Mouse (Mus musculus) ovary, postnatal 36 days (tissue): ENCODE measurements around the gene Cypt12.

ENCODE experiments used
- DNase-seq: peaks from one replicate; pipeline ENCODE4 v3.0.0; 2022; ENCODE audit warnings: low spot score, mixed read lengths

The Cypt12 gene

DNA sequence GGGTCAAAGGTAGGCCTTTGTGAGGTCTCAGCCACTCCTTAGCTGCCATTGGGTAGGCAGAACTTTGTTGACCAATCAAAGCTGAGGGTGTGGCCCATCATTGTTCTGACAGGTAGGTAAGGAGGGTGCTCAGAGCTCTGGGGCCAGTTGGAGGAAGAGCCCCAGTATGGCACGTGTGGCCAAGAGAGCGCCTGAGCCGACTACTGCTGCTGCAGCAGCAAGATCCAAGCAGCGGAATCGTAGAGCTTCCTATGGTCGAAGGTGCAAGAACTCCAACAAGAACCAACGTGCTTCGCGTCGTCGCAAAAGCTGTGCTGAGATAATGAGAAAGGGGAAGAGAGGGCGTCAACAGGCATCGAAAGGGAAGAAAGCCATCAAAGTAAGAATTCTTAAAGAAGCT is at the start of gene Cypt12:
TSS of gene Cypt12 (plus strand) at position 112 of the 400 bp plus-strand sequence.
- no peak for DNase-seq

DNA sequence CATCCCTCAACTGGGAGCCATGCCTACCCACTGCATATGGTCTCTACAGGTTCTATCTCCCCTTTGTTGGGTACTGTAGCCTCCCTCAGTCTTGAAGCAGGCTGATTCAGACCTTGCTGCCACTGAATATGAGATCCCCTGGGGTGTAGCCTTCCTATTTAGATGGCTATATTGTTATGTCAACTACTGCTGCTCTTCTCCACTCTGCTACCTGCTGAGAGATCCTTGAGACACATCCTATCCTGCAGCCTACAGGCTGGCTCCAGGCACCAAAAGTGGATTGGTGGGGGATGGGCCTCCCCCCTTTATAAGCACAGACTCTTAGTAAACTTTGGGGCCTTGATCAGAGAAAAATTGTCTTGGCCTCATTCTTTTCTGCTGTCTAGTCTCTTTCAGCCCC is 34.4 kb upstream of the Cypt12 start:
- no peak for DNase-seq

DNA sequence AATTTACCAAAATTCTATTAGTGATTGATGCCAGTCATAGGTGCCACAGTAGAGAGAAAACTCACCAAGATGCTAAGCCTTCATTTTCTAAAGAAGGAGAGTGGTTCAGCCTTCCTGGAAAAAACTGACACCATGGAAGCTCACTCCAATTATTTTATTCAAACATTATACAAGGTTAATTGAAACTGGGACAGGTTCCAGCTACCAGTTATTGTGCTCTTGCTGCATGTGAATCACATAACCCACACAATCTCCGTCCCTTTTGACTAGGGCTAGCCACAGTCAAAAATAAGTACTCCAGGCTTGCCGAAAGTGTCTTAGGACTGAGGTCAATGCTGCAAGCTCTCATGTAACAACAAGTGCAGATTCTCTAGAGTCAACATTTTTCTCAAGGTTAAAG is 8.0 kb upstream of the Cypt12 start:
- DNase-seq, result no peak
